Mouse (Mus musculus) E14TG2a.4 (cell line): ENCODE data around the gene Dnah7a.

Source experiments
- CTCF ChIP-seq: conservative IDR thresholded peaks from 2 replicates; pipeline ENCODE4 v1.5.1; 2014; ENCODE audit warnings: low read length
- NANOG ChIP-seq: IDR thresholded peaks from 2 replicates; pipeline ENCODE4 v1.6.1; 2014; ENCODE audit warnings: borderline replicate concordance, low read length, mixed read lengths

DNA sequence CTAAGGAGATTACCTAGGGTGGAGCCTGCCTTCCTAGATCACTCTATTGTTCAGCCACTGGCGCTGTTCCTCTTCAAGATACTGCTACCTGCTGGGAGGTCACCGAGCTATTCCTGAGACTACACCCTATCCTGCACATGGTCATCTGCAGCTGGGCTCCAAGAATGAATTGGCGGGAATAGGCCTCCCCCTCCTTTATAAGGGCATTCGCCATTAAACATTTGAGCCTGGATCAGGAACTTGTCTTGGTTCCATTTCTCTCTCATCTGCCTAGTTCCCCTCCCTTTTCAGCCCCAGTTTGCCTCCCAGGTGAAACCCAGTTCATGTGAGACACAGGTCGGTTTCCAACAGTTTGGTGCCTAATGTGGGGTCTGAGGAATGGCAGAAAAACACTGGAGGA is 39.4 kb upstream of the Dnah7a start:
- TF ChIP-seq CTCF (no peak), NANOG (no peak)
